Mouse (Mus musculus) CH12.LX (cell line): ENCODE measurements around the gene Hps1. TPM values are rescaled to one million over a fixed set of nuclear protein-coding genes. Genes with fewer than 3 reads are reported as not detected.

ENCODE experiments used
- DNase-seq: peaks from one replicate; pipeline ENCODE4 v3.0.0-alpha.2; 2013; ENCODE audit errors: extremely low read depth
- H3K27ac ChIP-seq: 2 replicates; pipeline ENCODE4 v1.5.1; 2012; ENCODE audit warnings: low read depth, mild to moderate bottlenecking, control low read depth, moderate library complexity; ENCODE audit not compliant: insufficient read depth
- H3K27me3 ChIP-seq: replicated peaks from 2 replicates; pipeline ENCODE3; 2012; ENCODE audit warnings: inconsistent platforms
- H3K36me3 ChIP-seq, 2 experiments: replicated peaks in 1 of 2; 2 replicates each; pipeline versions ENCODE3 to v1.6.1; 2012; ENCODE audit warnings: inconsistent platforms in 1 of 2, low read length in 1 of 2, mild to moderate bottlenecking in 1 of 2, mixed read lengths in 1 of 2, moderate library complexity in 1 of 2; ENCODE audit not compliant: control insufficient read depth in 1 of 2, insufficient read depth in 1 of 2
- H3K4me1 ChIP-seq, 2 experiments: 2 replicates each; pipeline ENCODE4 v1.6.1; 2012; ENCODE audit warnings: inconsistent platforms in 1 of 2, moderate library complexity in 1 of 2; ENCODE audit not compliant: insufficient read depth in 2 of 2, control insufficient read depth in 1 of 2
- H3K4me2 ChIP-seq: 2 replicates; pipeline ENCODE4 v1.6.1; 2012; ENCODE audit warnings: low read depth, mild to moderate bottlenecking, control low read depth; ENCODE audit not compliant: poor library complexity, insufficient read depth, severe bottlenecking
- H3K4me3 ChIP-seq, 3 experiments: fragments of 150-350 bp in 1 of 3; sonication (generic) in 1 of 3; replicated peaks in 1 of 3; 2 replicates each; pipeline versions ENCODE3 to v1.5.1; 2011 to 2012; ENCODE audit warnings: low read depth in 2 of 3, low read length in 2 of 3, mild to moderate bottlenecking in 2 of 3, moderate library complexity in 2 of 3, control low read depth in 1 of 3, improper control_type of control experiment in 1 of 3, inconsistent platforms in 1 of 3, mixed read lengths in 1 of 3; ENCODE audit not compliant: poor library complexity in 1 of 3
- H3K79me2 ChIP-seq: replicated peaks from 2 replicates; pipeline ENCODE4 v1.6.1; 2012; ENCODE audit warnings: mild to moderate bottlenecking, moderate library complexity; ENCODE audit not compliant: control insufficient read depth, poor library complexity, insufficient read depth, severe bottlenecking; ENCODE audit errors: extremely low read depth
- H3K9ac ChIP-seq: 2 replicates; pipeline ENCODE4 v1.6.1; 2012; ENCODE audit warnings: low read depth, mild to moderate bottlenecking, control low read depth, moderate library complexity; ENCODE audit not compliant: insufficient read depth
- H3K9me3 ChIP-seq: replicated peaks from 2 replicates; pipeline ENCODE3; 2012; ENCODE audit warnings: low read length, inconsistent platforms, mixed read lengths
- CHD1 ChIP-seq: IDR thresholded peaks from 2 replicates; pipeline ENCODE4 v1.6.1; 2012; ENCODE audit warnings: low read depth, low read length, improper control_type of control experiment, inconsistent platforms
- ELF1 ChIP-seq: IDR thresholded peaks from 2 replicates; pipeline ENCODE4 v1.6.1; 2014; ENCODE audit warnings: low read depth, mild to moderate bottlenecking, inconsistent platforms, low read length, improper control_type of control experiment
- ETS1 ChIP-seq: conservative IDR thresholded peaks from 2 replicates; pipeline ENCODE4 v1.6.1; 2012; ENCODE audit warnings: low read depth, mild to moderate bottlenecking, inconsistent platforms, low read length, improper control_type of control experiment, moderate library complexity
- HCFC1 ChIP-seq: IDR thresholded peaks from 2 replicates; pipeline ENCODE4 v1.6.1; 2012; ENCODE audit warnings: low read depth, mild to moderate bottlenecking, inconsistent platforms, low read length, improper control_type of control experiment
- IRF4 ChIP-seq: IDR thresholded peaks from 2 replicates; pipeline ENCODE4 v1.6.1; 2014; ENCODE audit warnings: low read depth, mild to moderate bottlenecking, inconsistent platforms, low read length, improper control_type of control experiment
- JUND ChIP-seq: conservative IDR thresholded peaks from 2 replicates; pipeline ENCODE4 v1.6.1; 2011; ENCODE audit warnings: low read depth, low read length, improper control_type of control experiment
- KAT2A ChIP-seq: IDR thresholded peaks from 2 replicates; pipeline ENCODE4 v1.6.1; 2012; ENCODE audit warnings: low read length, improper control_type of control experiment, inconsistent platforms; ENCODE audit not compliant: insufficient replicate concordance
- MAZ ChIP-seq: IDR thresholded peaks from 2 replicates; pipeline ENCODE4 v1.6.1; 2012; ENCODE audit warnings: low read depth, mild to moderate bottlenecking, inconsistent platforms, low read length, improper control_type of control experiment, moderate library complexity
- MYC ChIP-seq: IDR thresholded peaks from 2 replicates; pipeline ENCODE4 v1.6.1; 2011; ENCODE audit warnings: low read depth, mild to moderate bottlenecking, improper control_type of control experiment, low read length
- NRF1 ChIP-seq: IDR thresholded peaks from 2 replicates; pipeline ENCODE4 v1.6.1; 2014; ENCODE audit warnings: low read depth, mild to moderate bottlenecking, inconsistent platforms, low read length, improper control_type of control experiment, moderate library complexity
- PAX5 ChIP-seq: IDR thresholded peaks from 2 replicates; pipeline ENCODE4 v1.6.1; 2012; ENCODE audit warnings: low read length, inconsistent platforms, mixed read lengths
- POLR2AphosphoS2 ChIP-seq: IDR thresholded peaks from 2 replicates; pipeline ENCODE4 v1.6.1; 2011; ENCODE audit warnings: low read depth, low read length, improper control_type of control experiment
- RAD21 ChIP-seq: IDR thresholded peaks from 2 replicates; pipeline ENCODE4 v1.6.1; 2011; ENCODE audit warnings: low read depth, mild to moderate bottlenecking, low read length, improper control_type of control experiment, moderate library complexity
- TBP ChIP-seq: conservative IDR thresholded peaks from 2 replicates; pipeline ENCODE4 v1.6.1; 2011; ENCODE audit warnings: low read depth, low read length, improper control_type of control experiment
- UBTF ChIP-seq: IDR thresholded peaks from 2 replicates; pipeline ENCODE4 v1.6.1; 2012; ENCODE audit warnings: low read depth, mild to moderate bottlenecking, inconsistent platforms, low read length, improper control_type of control experiment, moderate library complexity
- ZMIZ1 ChIP-seq: IDR thresholded peaks from 2 replicates; pipeline ENCODE4 v1.6.1; 2012; ENCODE audit warnings: low read depth, mild to moderate bottlenecking, inconsistent platforms, low read length, improper control_type of control experiment
- dilution Hi-C: fragments of 300-500 bp; cut with MboI; formaldehyde crosslinking; loops from 2 replicates; pipeline ENCODE4 v1.14.3; 2020; ENCODE audit warnings: low sequenced_read_pairs; ENCODE audit not compliant: extremely low pct_unique_long_range_greater_than_20kb, extremely low pct_ligation_motif_present
- in situ Hi-C: fragments of 300-500 bp; cut with MboI; formaldehyde crosslinking; loops from 3 replicates; pipeline ENCODE4 v1.14.3; 2019; ENCODE audit warnings: low sequenced_read_pairs, low pct_ligation_motif_present, low pct_unique_long_range_greater_than_20kb, mixed read lengths
- polyA plus RNA-seq: library from polyadenylated mRNA; unstranded; fragments of >175 nt; gene quantifications from 2 replicates; pipeline ENCODE4 v1.2.1, GENCODE M21; 2012; ENCODE audit warnings: low read depth; ENCODE audit not compliant: insufficient read length
- total RNA-seq, 2 experiments: library from RNA; depleted of rRNA; stranded (reverse); fragments of 300-350 nt in 1 of 2; fragments of >200 nt in 1 of 2; gene quantifications; 2 replicates each; pipeline ENCODE4 v1.2.3; 2012 to 2014

Hps1 gene
- total and polyA plus RNA-seq, 3 experiments, result 17.7 to 29.7 (median 21.4) TPM

GRCm38 (mm10) chr19:42809491-42809890, 29.7 kb upstream of the Hps1 start:
- H3K27me3 ChIP-seq, result no peaks in the 10 kb centered on the region
- H3K4me3 ChIP-seq, result no peak overlapping the region
- no peaks in the 10 kb centered on the region for H3K79me2 ChIP-seq
- dilution Hi-C loops, result no loop called here
- no peaks in the 10 kb centered on the region for H3K36me3 ChIP-seq
- in situ Hi-C loops, result loop anchor here (10.0 kb wide), 1 partner anchor 215 kb away; no protein-coding TSS in a partner anchor
- H3K4me1 ChIP-seq, result peaks cover 0 to 13% of the 10 kb centered on the region in 2 experiments; a peak in 2 of 4 replicates
- TF ChIP-seq NRF1, result no peak
- TF ChIP-seq ZMIZ1, result no peak
- no peak for TF ChIP-seq HCFC1
- TF ChIP-seq MYC, result no peak
- no peak for TF ChIP-seq CHD1
- TF ChIP-seq PAX5, result no peak
- TF ChIP-seq MAZ, result no peak
- no peak for TF ChIP-seq UBTF
- TF ChIP-seq ETS1, result no peak
- H3K4me2 ChIP-seq, result no peak overlapping the region
- DNase-seq, result no peak
- no peak overlapping the region for H3K9ac ChIP-seq
- no peak overlapping the region for H3K27ac ChIP-seq
- H3K9me3 ChIP-seq, result no peaks in the 10 kb centered on the region

- dilution Hi-C loops, result no loop called here
- no peak overlapping the region for H3K4me3 ChIP-seq
- peaks cover 0 to 8% of the 10 kb centered on the region in 2 experiments; a peak in 2 of 4 replicates for H3K4me1 ChIP-seq
- no peak overlapping the region for H3K27ac ChIP-seq
- no peaks in the 10 kb centered on the region for H3K9me3 ChIP-seq
- no peaks in the 10 kb centered on the region for H3K79me2 ChIP-seq
- no peaks in the 10 kb centered on the region for H3K36me3 ChIP-seq
- no peak overlapping the region for H3K9ac ChIP-seq
- H3K27me3 ChIP-seq, result no peaks in the 10 kb centered on the region
- in situ Hi-C loops, result no loop called here
- no peak overlapping the region for H3K4me2 ChIP-seq
- DNase-seq, result no peak
- no peak for TF ChIP-seq RAD21
- TF ChIP-seq ELF1, result no peak
- TF ChIP-seq ETS1, result no peak
- TF ChIP-seq CHD1, result no peak
- TF ChIP-seq PAX5, result no peak
- TF ChIP-seq POLR2AphosphoS2, result no peak
- TF ChIP-seq TBP, result no peak
- no peak for TF ChIP-seq IRF4
- TF ChIP-seq JUND, result no peak
- no peak for TF ChIP-seq MAZ
- no peak for TF ChIP-seq KAT2A
Measured at GRCm38 (mm10) chr19:42797866-42798265, 18.1 kb upstream of the Hps1 start.
